Mouse (Mus musculus) layer of hippocampus, adult 6 months (tissue): ENCODE results near the gene 4930539E08Rik. TPM values are rescaled to one million over a fixed set of nuclear protein-coding genes. Genes with fewer than 3 reads are reported as not detected.

Experiments
- long read RNA-seq, 2 experiments: library from polyadenylated mRNA; unstranded; transcript quantifications; one replicate each; pipeline ENCODE4 v2.0.0; 2019 to 2020
- polyA plus RNA-seq: library from polyadenylated mRNA; unstranded; fragments of <200 nt; fragmentation: Nextera tagmentation; gene quantifications from 2 replicates; pipeline ENCODE4 v1.2.3, GENCODE M21; 2021

4930539E08Rik gene
- 1.9 and 2.4 TPM in 2 replicates for polyA plus RNA-seq
- long read RNA-seq, experiment 1, partial matches to known transcripts: 0 of 2 reads
- long read RNA-seq, experiment 1, other reads (novel, unspliced or antisense): 2 of 2 reads
- long read RNA-seq, experiment 2, partial matches to known transcripts: 5 of 14 reads
- long read RNA-seq, experiment 2, other reads (novel, unspliced or antisense): 9 of 14 reads

DNA sequence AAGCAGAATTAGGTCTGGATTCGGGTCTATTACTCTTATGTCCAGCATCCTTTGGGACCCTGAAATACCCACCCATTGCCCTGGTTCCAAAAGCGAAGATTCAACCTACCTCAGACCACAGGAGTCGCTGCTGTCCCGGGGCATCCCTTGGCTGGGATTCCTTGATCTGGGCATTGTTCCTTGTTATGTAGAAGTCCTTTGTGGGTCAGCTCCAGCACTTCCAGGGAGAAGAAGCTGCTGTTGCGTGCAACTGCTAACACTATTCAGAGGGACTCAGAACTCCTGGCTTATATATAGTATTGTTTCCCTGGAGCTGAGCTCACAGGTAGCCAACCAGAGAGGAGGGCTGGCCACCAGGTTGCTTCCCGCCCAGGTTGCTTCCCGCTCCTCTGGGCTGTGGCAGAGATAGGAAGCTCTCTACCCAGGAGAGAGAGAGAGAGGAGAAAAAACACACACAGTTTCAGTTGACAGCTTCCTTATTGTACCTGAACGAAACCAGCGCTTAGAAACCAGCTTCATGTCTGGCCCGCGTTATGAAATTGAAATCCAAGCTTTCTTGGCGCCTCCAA is at the start of gene 4930539E08Rik:
4930539E08Rik (minus strand) TSS at position 265 of the 569 bp plus-strand sequence.

DNA sequence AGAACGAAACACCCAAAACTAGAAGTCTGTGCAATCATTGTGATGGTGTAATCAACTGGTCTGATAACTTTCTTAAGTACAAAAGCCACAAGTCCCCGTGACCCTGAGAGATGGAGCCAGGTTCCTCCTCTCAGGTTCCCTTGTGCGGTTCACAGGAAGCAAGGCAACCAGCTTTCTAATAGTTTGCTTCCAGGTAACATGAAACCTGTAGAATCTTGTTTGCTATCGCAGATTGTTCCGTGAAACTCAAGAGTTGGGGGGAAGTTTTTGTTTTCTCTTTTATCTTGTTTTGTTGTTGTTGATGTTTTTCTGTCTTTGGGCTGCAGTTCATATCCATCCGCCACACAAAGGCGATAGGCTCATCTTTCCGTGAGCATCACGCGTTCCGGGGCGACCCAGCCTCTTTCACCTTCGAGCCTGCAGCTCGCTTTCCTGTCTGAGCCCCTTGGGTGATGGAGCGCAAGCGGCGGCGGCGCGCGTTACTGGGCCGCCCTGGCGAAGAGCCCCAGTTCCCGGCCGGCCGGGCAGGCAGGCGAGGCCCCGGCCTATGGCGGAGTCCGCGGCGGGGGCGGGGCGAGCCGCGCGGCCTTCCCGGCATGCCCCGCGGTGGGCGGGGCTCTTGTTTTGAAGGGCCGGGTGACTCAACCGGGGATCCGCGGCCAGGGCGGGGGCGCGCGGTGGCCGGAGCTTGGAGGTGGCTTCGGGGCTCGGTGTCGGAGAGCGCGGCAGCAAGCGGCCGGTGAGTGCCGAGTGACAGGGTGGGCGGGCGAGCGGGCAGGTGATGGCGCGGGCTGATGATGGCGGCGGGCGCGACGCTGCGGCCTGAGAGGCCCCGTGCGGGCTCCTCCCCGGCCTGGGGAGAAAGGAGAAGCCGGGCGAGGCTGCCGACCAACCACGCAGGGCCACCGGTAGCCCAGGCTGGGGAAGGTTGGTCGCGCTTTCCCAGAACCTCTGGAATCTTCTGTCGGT is 37.0 kb upstream of the 4930539E08Rik start, which contains the start of gene Kctd20:
Kctd20 (plus strand) TSS at position 120 of the 969 bp plus-strand sequence.

DNA sequence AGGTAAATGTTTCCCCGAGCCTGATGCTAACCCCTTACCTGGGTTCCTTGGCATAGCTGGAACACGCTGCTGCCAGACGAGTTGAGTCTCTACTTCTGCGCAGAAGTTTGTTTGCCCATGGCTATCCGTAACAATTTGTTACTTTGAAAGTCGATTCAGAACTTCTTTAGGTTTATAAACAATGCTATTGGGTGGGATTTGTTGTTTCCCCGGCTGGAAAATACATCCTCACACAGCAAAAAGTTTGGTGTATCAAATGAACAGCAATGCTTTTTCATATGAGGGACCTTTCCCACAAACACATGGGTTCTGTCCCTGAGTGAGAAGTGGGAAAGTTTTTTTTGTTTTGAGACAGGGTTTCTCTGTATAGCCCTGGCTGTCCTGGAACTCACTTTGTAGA is 28.6 kb upstream of the 4930539E08Rik start, which contains the start of gene Pxt1:
Pxt1 (minus strand) TSS at position 101 of the 400 bp plus-strand sequence.

DNA sequence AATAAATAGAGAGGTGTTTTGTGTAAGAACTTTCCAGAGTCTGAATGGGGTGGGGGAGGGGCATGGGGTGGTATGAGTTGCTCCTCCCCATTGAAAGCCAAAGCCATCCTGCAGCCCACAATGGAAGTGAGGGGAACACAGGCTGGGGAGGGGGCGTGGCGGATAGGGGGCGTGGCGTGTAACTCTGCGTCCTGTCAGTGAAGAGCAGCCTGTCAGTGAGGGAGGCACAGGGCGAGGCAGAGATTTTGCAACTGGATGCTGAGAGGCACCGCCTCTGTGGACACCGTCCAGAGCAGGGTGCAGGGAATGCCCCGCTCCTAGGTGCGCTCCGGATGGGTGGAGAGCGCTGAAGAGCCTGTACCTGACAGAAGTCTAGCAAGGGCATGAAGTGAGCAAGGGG is 56.9 kb downstream of the 4930539E08Rik start, which contains the start of gene Pnpla1:
Pnpla1 (plus strand) TSS at position 207 of the 400 bp plus-strand sequence.

Other genes starting within 250 kb of the 4930539E08Rik start
- 1.2 and 1.4 TPM in 2 replicates for gene Slc26a8, start 225.1 kb downstream of the 4930539E08Rik start, polyA plus RNA-seq
- gene Mapk14, start 224.0 kb downstream of the 4930539E08Rik start, polyA plus RNA-seq: 12.6 and 14.2 TPM in 2 replicates
- gene AC170998.1, start 189.2 kb downstream of the 4930539E08Rik start, polyA plus RNA-seq: 0.26 TPM in 1 of 2 replicates, not detected in the other
- gene Mapk13, start 146.0 kb downstream of the 4930539E08Rik start, polyA plus RNA-seq: 0.78 and 0.93 TPM in 2 replicates
- 2.6 and 3.2 TPM in 2 replicates for gene Brpf3, start 114.2 kb downstream of the 4930539E08Rik start, polyA plus RNA-seq
- gene Pnpla1, start 56.9 kb downstream of the 4930539E08Rik start, polyA plus RNA-seq: 0.09 and 0.11 TPM in 2 replicates
- 0.14 TPM in 1 of 2 replicates, not detected in the other for gene Pxt1, start 28.5 kb upstream of the 4930539E08Rik start, polyA plus RNA-seq
- gene Kctd20, start 36.6 kb upstream of the 4930539E08Rik start, polyA plus RNA-seq: 17.1 and 19.8 TPM in 2 replicates
- gene Stk38, start 92.7 kb upstream of the 4930539E08Rik start, polyA plus RNA-seq: 10.5 and 10.7 TPM in 2 replicates
- 105 and 117 TPM in 2 replicates for gene Srsf3, start 117.3 kb upstream of the 4930539E08Rik start, polyA plus RNA-seq
- 14.5 and 14.7 TPM in 2 replicates for gene Cdkn1a, start 175.7 kb upstream of the 4930539E08Rik start, polyA plus RNA-seq
- not detected in 2 replicates for gene Rab44, start 198.8 kb upstream of the 4930539E08Rik start, polyA plus RNA-seq